Mouse (Mus musculus): ENCODE data around the gene Vsnl1. TPM values are rescaled to one million over a fixed set of nuclear protein-coding genes. Genes with fewer than 3 reads are reported as not detected.

The Vsnl1 gene
- polyA plus RNA-seq, 1 experiment: 8.2 TPM

DNA sequence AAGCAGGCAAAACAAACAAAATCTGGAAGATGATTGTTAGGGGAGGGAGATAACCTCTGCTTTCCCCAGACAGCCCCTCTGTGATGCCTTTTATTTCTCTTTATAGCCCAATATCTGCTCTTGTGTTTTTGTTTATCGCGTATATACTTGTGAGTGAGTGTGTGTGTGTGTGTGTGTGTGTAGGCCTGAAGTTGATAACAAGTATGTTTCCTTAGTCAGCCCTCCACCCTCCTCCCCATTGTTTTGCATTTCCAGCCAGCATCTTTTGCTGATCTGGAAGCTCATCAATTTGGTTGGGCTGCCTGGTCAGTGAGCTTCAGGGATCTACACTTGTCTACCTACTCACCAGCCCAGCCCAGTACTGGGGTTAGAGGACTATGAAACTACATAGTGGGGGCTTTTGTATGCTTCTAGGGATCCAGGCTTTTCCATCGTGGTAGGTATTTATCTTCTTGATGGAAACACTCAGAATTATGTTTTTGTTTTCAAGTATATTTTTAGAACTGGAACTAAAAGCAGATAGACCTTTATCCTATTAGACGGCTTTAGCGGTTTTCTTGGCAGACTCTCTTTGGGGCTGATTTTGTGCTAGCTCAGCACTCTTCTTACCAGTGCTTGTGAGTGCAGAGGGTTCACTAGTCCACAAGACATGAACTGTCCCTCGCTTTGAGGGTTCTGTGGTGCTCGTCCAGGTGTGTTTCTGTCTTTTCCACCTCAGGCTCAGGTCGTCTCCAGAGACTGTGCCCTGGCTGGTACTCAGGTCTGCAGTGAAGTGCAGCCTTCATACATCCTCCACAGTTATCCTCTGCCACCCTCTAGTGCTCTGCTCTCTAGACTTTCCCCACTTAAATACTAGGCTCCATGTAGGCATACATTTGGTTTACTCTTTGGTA is 129.4 kb downstream of the Vsnl1 start:
- 79% methylated on average over 8 of the region's 8 CpGs for WGBS
- Histone ChIP-seq H3K4me3 (replicated peaks; ENCODE audit: extremely low read depth, low read depth, low read length) (no peak overlapping the region), H3K4me1 (ENCODE audit: control insufficient read depth, insufficient read depth, low read length) (no peaks in the 10 kb centered on the region)
- DNase-seq: no peak
- TF ChIP-seq CTCF (IDR thresholded peaks at IDR 0.05; ENCODE audit: insufficient read depth, low read length) (no peak), POLR2A (IDR thresholded peaks at IDR 0.05; ENCODE audit: borderline replicate concordance, extremely low read depth, low read depth, low read length) (no peak)

DNA sequence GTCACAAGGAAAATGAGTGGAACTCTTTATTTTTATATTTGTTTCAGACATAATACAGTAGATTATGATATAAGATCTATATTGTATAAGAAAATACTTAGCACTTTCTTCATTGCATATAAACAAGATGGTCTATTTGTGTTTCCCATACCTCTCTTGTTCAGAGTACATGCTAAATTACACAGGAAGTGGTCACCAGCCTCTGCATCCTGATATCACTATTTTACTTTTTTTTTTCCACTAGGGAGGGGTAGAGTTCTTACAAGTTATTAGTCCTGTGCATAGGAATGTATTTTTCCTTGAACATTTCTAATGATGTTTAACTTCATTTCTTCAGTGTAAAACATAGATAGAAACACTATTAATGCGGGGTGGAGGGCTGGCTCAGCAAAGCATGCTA is 135.6 kb downstream of the Vsnl1 start:
- 94% methylated on average over 1 of the region's 1 CpGs for WGBS
- no peak overlapping the region for H3K4me3 ChIP-seq (replicated peaks; ENCODE audit: extremely low read depth, low read depth, low read length)
- no peak for DNase-seq
- H3K4me1 ChIP-seq (ENCODE audit: control insufficient read depth, insufficient read depth, low read length): no peaks in the 10 kb centered on the region
- no peak for TF ChIP-seq POLR2A (IDR thresholded peaks at IDR 0.05; ENCODE audit: borderline replicate concordance, extremely low read depth, low read depth, low read length)
- TF ChIP-seq CTCF (IDR thresholded peaks at IDR 0.05; ENCODE audit: insufficient read depth, low read length): no peak

DNA sequence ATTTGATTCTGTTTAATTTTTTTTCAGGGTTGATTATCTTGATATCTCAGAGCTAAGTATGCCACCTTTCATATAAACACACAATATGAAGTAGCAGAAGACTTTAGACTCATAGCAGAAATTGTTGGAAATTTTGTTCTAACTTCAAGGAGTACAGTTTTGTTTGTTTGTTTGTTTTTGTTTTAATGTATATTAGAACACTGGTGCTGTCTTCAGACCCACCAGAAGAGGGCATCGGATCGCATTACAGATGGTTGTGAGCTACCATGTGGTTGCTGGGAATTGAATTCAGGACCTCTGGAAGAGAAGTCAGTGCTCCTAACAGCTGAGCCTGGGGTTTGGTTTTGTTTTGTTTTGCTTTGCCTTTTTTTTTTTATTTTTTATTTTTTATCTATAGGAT is 150.0 kb downstream of the Vsnl1 start:
- 96% methylated on average over 2 of the region's 2 CpGs for WGBS
- H3K4me3 ChIP-seq (replicated peaks; ENCODE audit: extremely low read depth, low read depth, low read length): no peak overlapping the region
- H3K4me1 ChIP-seq (ENCODE audit: control insufficient read depth, insufficient read depth, low read length): no peaks in the 10 kb centered on the region
- TF ChIP-seq POLR2A (IDR thresholded peaks at IDR 0.05; ENCODE audit: borderline replicate concordance, extremely low read depth, low read depth, low read length): no peak
- no peak for DNase-seq

DNA sequence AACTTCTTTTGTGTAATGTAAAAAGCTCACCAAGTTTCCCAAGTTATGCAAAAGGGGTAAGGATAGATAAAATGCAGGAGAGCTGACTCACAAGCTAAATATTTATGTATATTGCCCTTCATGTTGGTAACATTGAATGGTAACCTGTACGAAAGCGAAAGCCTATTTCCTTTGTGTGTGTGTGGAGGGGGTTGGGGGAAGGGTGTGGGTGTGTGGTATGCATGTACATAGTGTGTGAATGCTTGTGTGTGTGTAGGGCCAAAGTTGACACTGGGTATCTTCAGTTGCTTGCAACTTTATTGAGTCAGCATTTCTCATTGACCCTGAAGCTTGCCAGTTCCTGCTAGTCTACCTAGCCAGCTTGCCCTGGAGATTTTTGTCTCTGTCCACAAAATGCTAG is 154.8 kb downstream of the Vsnl1 start:
- Histone ChIP-seq H3K4me1 (ENCODE audit: control insufficient read depth, insufficient read depth, low read length) (no peaks in the 10 kb centered on the region), H3K4me3 (replicated peaks; ENCODE audit: extremely low read depth, low read depth, low read length) (no peak overlapping the region)
- DNase-seq: no peak
- 80% methylated on average over 2 of the region's 2 CpGs for WGBS
- TF ChIP-seq CTCF (IDR thresholded peaks at IDR 0.05; ENCODE audit: insufficient read depth, low read length) (no peak), POLR2A (IDR thresholded peaks at IDR 0.05; ENCODE audit: borderline replicate concordance, extremely low read depth, low read depth, low read length) (no peak)

DNA sequence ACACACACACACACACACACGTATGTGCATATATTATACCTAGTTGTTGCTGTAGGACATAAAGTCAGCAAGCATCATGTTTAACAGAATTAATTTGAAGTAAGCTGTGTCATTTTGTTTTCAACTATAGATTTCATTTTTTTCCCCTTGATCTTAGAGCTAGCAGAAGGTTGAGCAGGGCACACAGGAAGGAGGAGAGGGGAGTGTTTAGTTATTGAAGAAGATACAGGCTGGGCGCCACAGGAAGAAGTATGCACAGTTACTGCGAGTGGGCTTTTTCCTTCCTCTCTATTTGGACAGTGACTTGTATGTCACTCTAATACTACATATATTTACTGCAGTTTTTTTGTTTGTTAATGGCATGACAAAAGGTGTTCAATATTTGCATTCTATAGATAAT is 156.5 kb downstream of the Vsnl1 start:
- no peak for DNase-seq
- TF ChIP-seq CTCF (IDR thresholded peaks at IDR 0.05; ENCODE audit: insufficient read depth, low read length): no peak
- no peak for TF ChIP-seq POLR2A (IDR thresholded peaks at IDR 0.05; ENCODE audit: borderline replicate concordance, extremely low read depth, low read depth, low read length)
- WGBS: 68% methylated on average over 3 of the region's 3 CpGs
- no peak overlapping the region for H3K4me3 ChIP-seq (replicated peaks; ENCODE audit: extremely low read depth, low read depth, low read length)
- no peaks in the 10 kb centered on the region for H3K4me1 ChIP-seq (ENCODE audit: control insufficient read depth, insufficient read depth, low read length)

DNA sequence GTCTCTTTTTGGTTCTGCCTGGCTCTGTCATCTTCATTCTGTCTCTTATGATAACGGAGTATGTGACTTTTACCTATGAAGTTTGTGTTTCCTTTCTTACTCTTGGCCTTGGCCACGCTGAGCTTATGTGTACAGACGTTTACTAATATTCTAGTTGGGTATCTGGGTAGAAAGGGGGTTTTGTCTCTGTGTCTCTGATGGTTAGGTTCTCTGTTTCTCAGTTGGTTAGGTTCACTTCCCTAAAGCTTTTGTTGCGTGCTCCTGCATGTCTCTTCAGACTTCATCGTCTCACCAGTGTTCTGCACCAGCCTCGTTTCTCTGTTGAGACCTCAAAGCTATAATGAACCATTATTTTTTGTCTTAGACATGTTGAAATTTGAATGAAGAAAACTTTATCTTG is 159.2 kb downstream of the Vsnl1 start:
- no peak overlapping the region for H3K4me3 ChIP-seq (replicated peaks; ENCODE audit: extremely low read depth, low read depth, low read length)
- WGBS: 86% methylated on average over 6 of the region's 6 CpGs

DNA sequence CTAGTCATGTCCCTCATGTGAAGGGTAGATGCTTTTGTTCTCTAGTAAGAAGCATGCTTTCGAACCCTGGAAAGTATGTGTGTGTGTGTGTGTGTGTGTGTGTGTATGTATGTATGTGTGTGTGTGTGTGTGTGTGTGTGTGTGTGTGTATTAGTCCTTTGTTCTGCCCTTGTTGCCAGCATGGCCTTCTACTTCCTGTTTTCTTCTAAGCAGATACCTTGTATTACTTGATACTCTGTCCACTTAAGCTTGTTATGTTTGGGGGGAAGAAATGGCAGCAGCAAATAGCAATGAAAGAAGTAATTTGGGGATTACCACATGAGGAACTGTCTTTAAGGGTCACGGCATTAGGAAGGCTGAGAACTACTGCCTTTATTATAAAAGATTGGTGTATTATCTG is 159.8 kb downstream of the Vsnl1 start:
- no peak for DNase-seq
- Histone ChIP-seq H3K4me1 (ENCODE audit: control insufficient read depth, insufficient read depth, low read length) (no peaks in the 10 kb centered on the region; the same call in 1 of the 2 replicates), H3K4me3 (replicated peaks; ENCODE audit: extremely low read depth, low read depth, low read length) (no peak overlapping the region)
- TF ChIP-seq CTCF (IDR thresholded peaks at IDR 0.05; ENCODE audit: insufficient read depth, low read length) (no peak), POLR2A (IDR thresholded peaks at IDR 0.05; ENCODE audit: borderline replicate concordance, extremely low read depth, low read depth, low read length) (no peak)
- 85% methylated on average over 2 of the region's 2 CpGs for WGBS

More for the DNA sequence above, 159.2 kb downstream of the Vsnl1 start:
- no peak for DNase-seq
- no peak for TF ChIP-seq POLR2A (IDR thresholded peaks at IDR 0.05; ENCODE audit: borderline replicate concordance, extremely low read depth, low read depth, low read length)
- TF ChIP-seq CTCF (IDR thresholded peaks at IDR 0.05; ENCODE audit: insufficient read depth, low read length): no peak
- H3K4me1 ChIP-seq (ENCODE audit: control insufficient read depth, insufficient read depth, low read length): no peaks in the 10 kb centered on the region

Other genes with a start within 250 kb of the Vsnl1 start
- gene Msgn1, start 227.6 kb downstream of the Vsnl1 start, polyA plus RNA-seq (2012; rRNA removed): not detected in 2 replicates
- gene Gen1, start 170.8 kb downstream of the Vsnl1 start, polyA plus RNA-seq (2012; rRNA removed): 0.08 and 0.17 TPM in 2 replicates
- 3.8 and 11.1 TPM in 2 replicates for gene Smc6, start 170.7 kb downstream of the Vsnl1 start, polyA plus RNA-seq (2012; rRNA removed)
- not detected in 2 replicates for gene Rad51ap2, start 19.5 kb upstream of the Vsnl1 start, polyA plus RNA-seq (2012; rRNA removed)

Data from lung, adult 2 months (tissue).